Mouse (Mus musculus): ENCODE measurements around the gene Mtg2. TPM values are rescaled to one million over a fixed set of nuclear protein-coding genes. Genes with fewer than 3 reads are reported as not detected.

Gene Mtg2
- polyA plus RNA-seq, 1 experiment from 2014 or later: 26.4 TPM

DNA sequence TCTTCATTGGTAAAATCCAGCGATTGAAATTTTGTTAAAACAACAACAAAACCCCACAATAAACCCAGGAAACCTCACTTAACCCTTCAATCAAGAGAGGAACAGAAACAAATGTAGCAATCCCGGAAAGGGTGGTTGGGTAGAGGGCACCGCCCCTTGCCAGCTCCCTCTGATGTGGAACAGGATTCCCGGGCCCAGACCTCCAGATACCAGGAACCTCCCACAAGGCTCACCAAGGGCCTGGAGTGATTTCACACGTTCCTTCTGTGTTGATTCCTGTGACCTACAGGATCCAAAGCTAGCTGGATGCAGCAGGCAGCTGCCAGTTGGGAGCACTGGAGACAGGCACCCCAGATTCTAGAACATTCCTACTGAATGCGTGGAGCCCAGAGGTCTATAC, 30.0 kb upstream of the Mtg2 start:
- Histone ChIP-seq H3K36me3 (peaks cover 44% of the 10 kb centered on the region), H3K27me3 (no peaks in the 10 kb centered on the region), H3K4me3 (replicated peaks) (peak overlapping the region; percentile 99), H3K9me3 (replicated peaks) (no peaks in the 10 kb centered on the region), H3K27ac (0 out of 2 replicates have a peak overlapping the region, but pooled peaks have one; percentile 10), H3K4me2 (peak overlapping the region; percentile 93), H3K4me1 (peaks cover 41% of the 10 kb centered on the region), H3K9ac (peak overlapping the region; percentile 2; the same call in 1 of the 2 replicates)
- ATAC-seq (replicated peaks; ENCODE audit: low FRiP score): no peak
- 27% methylated on average over 6 of the region's 6 CpGs for WGBS

GRCm38 (mm10) chr2:180041577-180042255, 28.7 kb upstream of the Mtg2 start:
- Histone ChIP-seq H3K9me3 (replicated peaks) (no peaks in the 10 kb centered on the region), H3K27ac (peak overlapping the region; percentile 97), H3K36me3 (peaks cover 36% of the 10 kb centered on the region), H3K4me3 (replicated peaks) (peak overlapping the region; percentile 99), H3K27me3 (no peaks in the 10 kb centered on the region), H3K4me1 (peaks cover 41% of the 10 kb centered on the region), H3K4me2 (peak overlapping the region; percentile 93), H3K9ac (peak overlapping the region; percentile 84)
- peak; percentile 49 for ATAC-seq (replicated peaks; ENCODE audit: low FRiP score)
- under 1% methylated on average over 66 of the region's 66 CpGs for WGBS

DNA sequence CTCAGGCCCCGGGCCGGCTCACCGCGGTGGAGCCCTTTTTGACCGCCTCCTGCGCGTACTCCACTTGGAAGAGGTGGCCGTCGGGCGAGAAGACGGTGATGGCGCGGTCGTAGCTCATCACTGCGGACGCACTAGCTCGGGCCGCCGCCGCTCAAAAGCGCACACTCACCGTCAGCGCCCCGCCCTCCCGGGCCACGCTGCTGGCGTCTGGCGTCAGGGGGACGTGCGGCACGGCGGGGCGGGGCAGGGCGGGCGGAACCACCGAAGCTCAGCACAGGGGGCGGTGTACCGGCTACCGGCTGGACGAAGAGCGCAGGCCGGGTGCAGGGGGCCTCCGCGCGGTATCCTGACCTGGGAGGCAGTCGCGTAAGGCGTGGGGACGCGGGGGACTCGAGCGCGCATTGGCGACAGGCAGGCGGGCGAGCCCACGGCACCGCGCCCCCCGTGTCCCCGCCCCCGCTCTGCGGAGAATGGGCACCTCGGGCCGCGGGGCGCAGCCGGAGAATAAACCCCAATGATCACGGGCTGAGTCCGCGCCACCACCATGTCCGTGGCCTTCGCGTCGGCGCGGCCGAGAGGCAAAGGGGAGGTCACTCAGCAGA, 28.0 kb upstream of the Mtg2 start, which contains the start of the genes Psma7 and Ss18l1:
TSS of gene Psma7 (minus strand) at position 178 of the 602 bp plus-strand sequence.
TSS of gene Ss18l1 (plus strand) at position 254 of the 602 bp plus-strand sequence.
- peak within 1 kb of the TSS; percentile 97 for H3K27ac ChIP-seq
- no peaks in the 10 kb centered on the region for H3K27me3 ChIP-seq
- H3K9ac ChIP-seq: peak within 1 kb of the TSS; percentile 84
- H3K9me3 ChIP-seq (replicated peaks): no peaks in the 10 kb centered on the region
- peak; percentile 94 for ATAC-seq (replicated peaks; ENCODE audit: low FRiP score)
- H3K4me2 ChIP-seq: peak within 1 kb of the TSS; percentile 93
- H3K36me3 ChIP-seq: peaks cover 31% of the 10 kb centered on the region
- peak within 1 kb of the TSS; percentile 99 for H3K4me3 ChIP-seq (replicated peaks)
- H3K4me1 ChIP-seq: peaks cover 41% of the 10 kb centered on the region
- WGBS: 0% methylated on average over 78 of the region's 78 CpGs

DNA sequence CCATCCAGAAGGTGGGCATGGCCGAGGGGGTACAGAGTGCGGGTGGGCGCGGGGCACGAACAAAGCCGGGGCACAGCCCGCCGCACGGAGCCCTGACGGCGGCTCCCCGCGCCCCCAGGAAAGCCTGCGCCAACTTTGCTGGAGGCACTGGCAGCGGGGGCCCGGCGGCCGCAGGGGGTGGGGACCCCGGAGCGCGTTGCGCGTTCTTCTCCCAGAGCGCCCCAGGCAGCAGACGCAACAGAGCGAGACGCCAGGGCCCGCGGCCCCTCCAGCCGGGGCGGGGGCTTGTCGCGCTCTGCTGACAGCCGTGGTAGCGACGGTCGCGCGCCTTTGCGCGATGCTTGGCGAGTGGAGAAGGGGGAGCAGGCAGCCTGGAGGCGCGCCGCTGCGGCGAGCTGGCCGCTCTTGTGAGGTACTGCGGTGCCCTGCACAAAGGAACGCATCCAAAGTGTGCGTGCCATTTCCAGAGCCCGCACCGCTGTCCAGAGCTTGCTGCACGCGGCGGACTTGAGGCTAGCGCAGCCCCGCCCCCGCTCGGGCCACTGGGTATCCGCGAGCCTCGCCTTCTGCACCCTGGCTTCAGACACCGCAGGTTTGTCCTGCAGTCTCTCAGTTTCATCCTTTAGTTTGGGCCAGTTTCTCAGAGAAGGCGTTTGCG, 27.4 kb upstream of the Mtg2 start:
- ATAC-seq (replicated peaks; ENCODE audit: low FRiP score): peak; percentile 65
- H3K4me3 ChIP-seq (replicated peaks): peak overlapping the region; percentile 99
- peaks cover 30% of the 10 kb centered on the region for H3K36me3 ChIP-seq
- peak overlapping the region; percentile 97 for H3K27ac ChIP-seq
- H3K9ac ChIP-seq: peak overlapping the region; percentile 84
- peaks cover 41% of the 10 kb centered on the region for H3K4me1 ChIP-seq
- H3K9me3 ChIP-seq (replicated peaks): no peaks in the 10 kb centered on the region
- under 1% methylated on average over 66 of the region's 66 CpGs for WGBS
- peak overlapping the region; percentile 93 for H3K4me2 ChIP-seq
- H3K27me3 ChIP-seq: no peaks in the 10 kb centered on the region

DNA sequence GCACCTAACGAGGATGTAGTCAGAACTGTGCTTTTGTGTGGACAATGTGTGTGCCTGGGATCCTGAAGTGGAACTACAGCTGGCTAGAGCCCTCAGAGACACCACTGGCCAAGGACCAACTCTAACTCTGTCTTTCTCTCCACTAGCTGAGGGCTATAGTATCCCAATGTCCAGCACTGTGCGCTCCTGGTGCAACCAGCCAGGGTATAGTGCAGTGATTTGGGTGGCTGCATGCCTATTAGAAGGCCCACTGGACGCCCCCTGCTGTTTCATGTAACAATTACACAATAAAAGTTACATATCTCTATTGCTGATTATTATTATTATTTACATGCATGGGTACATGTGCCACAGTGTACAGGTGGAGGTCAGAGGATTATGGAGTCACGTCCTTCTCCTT, 25.1 kb upstream of the Mtg2 start:
- no peak for ATAC-seq (replicated peaks; ENCODE audit: low FRiP score)
- WGBS: 36% methylated on average over 4 of the region's 4 CpGs

GRCm38 (mm10) chr2:180047580-180047979, 22.8 kb upstream of the Mtg2 start:
- Histone ChIP-seq H3K27me3 (no peaks in the 10 kb centered on the region), H3K4me3 (replicated peaks) (no peak overlapping the region), H3K9ac (no peak overlapping the region), H3K36me3 (peaks cover 12% of the 10 kb centered on the region), H3K4me2 (no peak overlapping the region), H3K4me1 (peaks cover 30% of the 10 kb centered on the region), H3K9me3 (replicated peaks) (no peaks in the 10 kb centered on the region), H3K27ac (no peak overlapping the region)
- 95% methylated on average over 3 of the region's 3 CpGs for WGBS
- ATAC-seq (replicated peaks; ENCODE audit: low FRiP score): no peak

More for the DNA sequence above, 25.1 kb upstream of the Mtg2 start:
- Histone ChIP-seq H3K27me3 (no peaks in the 10 kb centered on the region), H3K9ac (no peak overlapping the region), H3K9me3 (replicated peaks) (no peaks in the 10 kb centered on the region), H3K4me3 (replicated peaks) (no peak overlapping the region), H3K27ac (no peak overlapping the region), H3K4me1 (peaks cover 33% of the 10 kb centered on the region), H3K36me3 (peaks cover 11% of the 10 kb centered on the region), H3K4me2 (no peak overlapping the region)

- no peak overlapping the region for H3K4me3 ChIP-seq (replicated peaks)
- no peak for ATAC-seq (replicated peaks; ENCODE audit: low FRiP score)
- H3K4me2 ChIP-seq: no peak overlapping the region
- WGBS: 93% methylated on average over 18 of the region's 18 CpGs
- no peak overlapping the region for H3K27ac ChIP-seq
- H3K9ac ChIP-seq: no peak overlapping the region
- H3K27me3 ChIP-seq: no peaks in the 10 kb centered on the region
- H3K36me3 ChIP-seq: peaks cover 18% of the 10 kb centered on the region
- peaks cover 28% of the 10 kb centered on the region for H3K4me1 ChIP-seq
- no peaks in the 10 kb centered on the region for H3K9me3 ChIP-seq (replicated peaks)
These were observed 22.3 kb upstream of the Mtg2 start for GRCm38 (mm10) chr2:180047980-180048635.

- Histone ChIP-seq H3K9ac (no peak overlapping the region), H3K27ac (no peak overlapping the region), H3K27me3 (no peaks in the 10 kb centered on the region), H3K4me3 (replicated peaks) (no peak overlapping the region), H3K9me3 (replicated peaks) (no peaks in the 10 kb centered on the region), H3K4me1 (peaks cover 9% of the 10 kb centered on the region; the same call in 1 of the 2 replicates), H3K4me2 (no peak overlapping the region), H3K36me3 (peaks cover 46% of the 10 kb centered on the region)
- WGBS: 26% methylated on average over 5 of the region's 5 CpGs
- peak; percentile 30; the same call in 1 of the 2 replicates for ATAC-seq (replicated peaks; ENCODE audit: low FRiP score)
These were observed 19.4 kb upstream of the Mtg2 start for GRCm38 (mm10) chr2:180050986-180051385.

- 88% methylated on average over 14 of the region's 14 CpGs for WGBS
- Histone ChIP-seq H3K4me1 (peaks cover 9% of the 10 kb centered on the region; the same call in 1 of the 2 replicates), H3K9me3 (replicated peaks) (no peaks in the 10 kb centered on the region), H3K27ac (no peak overlapping the region), H3K27me3 (no peaks in the 10 kb centered on the region), H3K36me3 (peaks cover 52% of the 10 kb centered on the region), H3K9ac (no peak overlapping the region), H3K4me3 (replicated peaks) (no peak overlapping the region), H3K4me2 (no peak overlapping the region)
- no peak for ATAC-seq (replicated peaks; ENCODE audit: low FRiP score)
These were observed 18.2 kb upstream of the Mtg2 start for GRCm38 (mm10) chr2:180051986-180052733.

DNA sequence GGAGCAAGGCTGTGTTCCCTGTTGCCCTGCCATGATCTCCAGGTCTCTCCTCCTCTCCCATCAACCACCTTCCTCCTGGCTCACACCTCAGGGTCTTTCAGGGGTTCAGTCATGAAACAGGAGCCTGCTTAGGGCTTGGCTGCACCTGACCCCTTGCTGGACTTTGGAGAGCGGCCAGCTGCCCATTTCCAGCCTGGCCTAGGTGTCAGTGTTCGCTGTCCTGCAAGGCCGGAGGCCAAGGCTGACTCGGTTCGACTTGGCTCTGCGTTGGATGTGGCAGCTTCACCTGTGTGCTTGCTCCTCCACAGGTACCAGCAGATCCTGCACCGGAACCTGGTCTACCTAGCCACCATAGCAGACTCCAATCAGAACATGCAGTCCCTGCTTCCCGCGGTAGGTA, 17.4 kb upstream of the Mtg2 start:
- H3K9ac ChIP-seq: no peak overlapping the region
- WGBS: 90% methylated on average over 9 of the region's 9 CpGs
- H3K36me3 ChIP-seq: peaks cover 56% of the 10 kb centered on the region
- no peak overlapping the region for H3K27ac ChIP-seq
- no peak overlapping the region for H3K4me2 ChIP-seq
- no peak overlapping the region for H3K4me3 ChIP-seq (replicated peaks)
- peaks cover 9% of the 10 kb centered on the region; the same call in 1 of the 2 replicates for H3K4me1 ChIP-seq
- no peaks in the 10 kb centered on the region for H3K9me3 ChIP-seq (replicated peaks)
- ATAC-seq (replicated peaks; ENCODE audit: low FRiP score): no peak
- H3K27me3 ChIP-seq: no peaks in the 10 kb centered on the region

All from kidney, embryonic 15.5 days (tissue).